Mouse (Mus musculus) CD8-positive naive resting alpha-beta T cell, adult 2 months (primary cell): ENCODE measurements around the gene Filip1.

Experiments used
- DNase-seq, 2 experiments: peaks; one replicate each; pipeline ENCODE4 v3.0.0; 2022; ENCODE audit warnings: low read depth in 2 of 2, low spot score in 2 of 2

Gene Filip1

GRCm38 (mm10) chr9:79829842-79830800 is 182.5 kb downstream of the Filip1 start:
- DNase-seq = no peak

- no peak for DNase-seq
Measured at GRCm38 (mm10) chr9:79827072-79827471, 185.6 kb downstream of the Filip1 start.

GRCm38 (mm10) chr9:79825526-79825925 is 187.1 kb downstream of the Filip1 start:
- DNase-seq = no peak

GRCm38 (mm10) chr9:79823856-79824255 is 188.8 kb downstream of the Filip1 start:
- no peak for DNase-seq

- DNase-seq = no peak
Measured at GRCm38 (mm10) chr9:79823438-79823837, 189.2 kb downstream of the Filip1 start.

- DNase-seq = no peak
Measured at GRCm38 (mm10) chr9:79816464-79816863, 196.2 kb downstream of the Filip1 start.

- peak in 1 of 2 experiments; percentile 25 for DNase-seq
Measured at GRCm38 (mm10) chr9:79816013-79816412, 196.6 kb downstream of the Filip1 start.

- no peak for DNase-seq
Measured at GRCm38 (mm10) chr9:79814592-79814991, 198.1 kb downstream of the Filip1 start.

GRCm38 (mm10) chr9:79810969-79811902 is 201.4 kb downstream of the Filip1 start:
- no peak for DNase-seq

GRCm38 (mm10) chr9:79810534-79810933 is 202.1 kb downstream of the Filip1 start:
- peak in 1 of 2 experiments; percentile 17 for DNase-seq

GRCm38 (mm10) chr9:79809411-79809810 is 203.2 kb downstream of the Filip1 start:
- DNase-seq = no peak

- DNase-seq = no peak
Measured at GRCm38 (mm10) chr9:79807178-79807577, 205.5 kb downstream of the Filip1 start.

GRCm38 (mm10) chr9:79806317-79807075 is 206.2 kb downstream of the Filip1 start:
- DNase-seq = peak in 1 of 2 experiments; percentile 45

- DNase-seq = no peak
Measured at GRCm38 (mm10) chr9:79805426-79805825, 207.2 kb downstream of the Filip1 start.

GRCm38 (mm10) chr9:79796461-79797135 is 216.1 kb downstream of the Filip1 start:
- no peak for DNase-seq

- peak; percentile 21 to 35 for DNase-seq
Measured at GRCm38 (mm10) chr9:79795076-79795475, 217.6 kb downstream of the Filip1 start.

GRCm38 (mm10) chr9:79792841-79793835 is 219.5 kb downstream of the Filip1 start, which contains the start of gene Tmem30a:
Tmem30a (minus strand) TSS chr9:79793507.
- DNase-seq = peak; percentile 88 to 89

GRCm38 (mm10) chr9:79785794-79786085 is 226.9 kb downstream of the Filip1 start:
- DNase-seq = no peak
